Mouse (Mus musculus): ENCODE data around the gene Sec24c. TPM values are rescaled to one million over a fixed set of nuclear protein-coding genes. Genes with fewer than 3 reads are reported as not detected.

The Sec24c gene
- polyA plus RNA-seq, 1 experiment from 2014 or later = 101 TPM

- peaks cover 39% of the 10 kb centered on the region for H3K4me1 ChIP-seq (replicated peaks)
- H3K27ac ChIP-seq (replicated peaks) = no peak overlapping the region
- no peaks in the 10 kb centered on the region for H3K27me3 ChIP-seq
- WGBS = 97% methylated on average over 10 of the region's 10 CpGs
- no peaks in the 10 kb centered on the region for H3K9me3 ChIP-seq
- H3K4me3 ChIP-seq = no peak overlapping the region
- no peak overlapping the region for H3K9ac ChIP-seq
- peaks cover 53% of the 10 kb centered on the region for H3K36me3 ChIP-seq
- no peak overlapping the region for H3K4me2 ChIP-seq
- no peak for ATAC-seq (ENCODE audit: low FRiP score, low read depth)
Observed at GRCm38 (mm10) chr14:20693589-20694101, 19.5 kb downstream of the Sec24c start.

GRCm38 (mm10) chr14:20694185-20694883, 20.2 kb downstream of the Sec24c start:
- peaks cover 46% of the 10 kb centered on the region for H3K4me1 ChIP-seq (replicated peaks)
- peak overlapping the region; percentile 97 for H3K27ac ChIP-seq (replicated peaks)
- H3K27me3 ChIP-seq = no peaks in the 10 kb centered on the region
- H3K9ac ChIP-seq = peak overlapping the region; percentile 84
- peak; percentile 0; the same call in 1 of the 2 replicates for ATAC-seq (ENCODE audit: low FRiP score, low read depth)
- peaks cover 47% of the 10 kb centered on the region for H3K36me3 ChIP-seq
- H3K4me2 ChIP-seq = peak overlapping the region; percentile 79
- peak overlapping the region; percentile 77 for H3K4me3 ChIP-seq
- no peaks in the 10 kb centered on the region for H3K9me3 ChIP-seq
- 48% methylated on average over 13 of the region's 13 CpGs for WGBS

GRCm38 (mm10) chr14:20694884-20695760, 21.0 kb downstream of the Sec24c start, which contains the start of gene Fut11:
TSS of gene Fut11 (plus strand) at chr14:20694968.
- Histone ChIP-seq H3K9me3 (no peaks in the 10 kb centered on the region), H3K4me2 (peak within 1 kb of the TSS; percentile 79), H3K9ac (peak within 1 kb of the TSS; percentile 84), H3K27me3 (no peaks in the 10 kb centered on the region), H3K4me3 (peak within 1 kb of the TSS; percentile 77), H3K27ac (replicated peaks) (peak within 1 kb of the TSS; percentile 97), H3K4me1 (replicated peaks) (peaks cover 53% of the 10 kb centered on the region), H3K36me3 (peaks cover 39% of the 10 kb centered on the region)
- under 1% methylated on average over 107 of the region's 111 CpGs for WGBS
- peak; percentile 94 for ATAC-seq (ENCODE audit: low FRiP score, low read depth)

- Histone ChIP-seq H3K4me2 (peak overlapping the region; percentile 79), H3K27ac (replicated peaks) (peak overlapping the region; percentile 97), H3K36me3 (peaks cover 34% of the 10 kb centered on the region), H3K27me3 (no peaks in the 10 kb centered on the region), H3K9me3 (no peaks in the 10 kb centered on the region), H3K9ac (peak overlapping the region; percentile 84), H3K4me3 (peak overlapping the region; percentile 77), H3K4me1 (replicated peaks) (peaks cover 61% of the 10 kb centered on the region)
- no peak for ATAC-seq (ENCODE audit: low FRiP score, low read depth)
- 9% methylated on average over 27 of the region's 27 CpGs for WGBS
Observed at GRCm38 (mm10) chr14:20695761-20696520, 21.8 kb downstream of the Sec24c start.

DNA sequence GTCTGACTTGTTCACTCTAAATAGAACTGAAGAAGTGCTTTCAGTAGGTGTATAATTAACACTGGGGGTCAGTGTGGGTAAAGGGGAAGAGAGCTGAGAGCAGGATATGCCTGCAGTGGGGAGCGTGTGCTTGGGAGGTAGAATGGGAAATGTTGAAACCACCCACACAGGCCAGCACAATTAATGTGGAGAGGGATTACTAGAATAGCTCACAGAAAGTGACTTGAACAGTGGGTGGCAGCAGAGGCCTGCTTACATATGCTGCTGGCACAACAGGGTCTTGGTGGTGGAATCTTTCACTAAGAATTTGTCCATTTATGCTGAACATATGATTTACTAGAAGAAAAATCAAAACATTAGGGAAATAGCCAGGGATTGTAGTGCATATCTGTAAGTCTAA, 22.9 kb downstream of the Sec24c start:
- H3K36me3 ChIP-seq = peaks cover 23% of the 10 kb centered on the region
- H3K9ac ChIP-seq = peak overlapping the region; percentile 84
- H3K4me3 ChIP-seq = peak overlapping the region; percentile 77
- H3K4me1 ChIP-seq (replicated peaks) = peaks cover 71% of the 10 kb centered on the region
- no peaks in the 10 kb centered on the region for H3K9me3 ChIP-seq
- H3K27ac ChIP-seq (replicated peaks) = peak overlapping the region; percentile 41; the same call in 1 of the 2 replicates
- H3K27me3 ChIP-seq = no peaks in the 10 kb centered on the region
- H3K4me2 ChIP-seq = peak overlapping the region; percentile 79
- ATAC-seq (ENCODE audit: low FRiP score, low read depth) = no peak
- WGBS = 6% methylated on average over 1 of the region's 1 CpGs

- H3K4me2 ChIP-seq = peak overlapping the region; percentile 79
- no peak overlapping the region for H3K9ac ChIP-seq
- H3K4me3 ChIP-seq = no peak overlapping the region
- H3K36me3 ChIP-seq = peaks cover 9% of the 10 kb centered on the region
- H3K9me3 ChIP-seq = no peaks in the 10 kb centered on the region
- H3K4me1 ChIP-seq (replicated peaks) = peaks cover 76% of the 10 kb centered on the region
- H3K27ac ChIP-seq (replicated peaks) = no peak overlapping the region
- 92% methylated on average over 2 of the region's 2 CpGs for WGBS
- H3K27me3 ChIP-seq = no peaks in the 10 kb centered on the region
- no peak for ATAC-seq (ENCODE audit: low FRiP score, low read depth)
Observed at GRCm38 (mm10) chr14:20698515-20698914, 24.4 kb downstream of the Sec24c start.

DNA sequence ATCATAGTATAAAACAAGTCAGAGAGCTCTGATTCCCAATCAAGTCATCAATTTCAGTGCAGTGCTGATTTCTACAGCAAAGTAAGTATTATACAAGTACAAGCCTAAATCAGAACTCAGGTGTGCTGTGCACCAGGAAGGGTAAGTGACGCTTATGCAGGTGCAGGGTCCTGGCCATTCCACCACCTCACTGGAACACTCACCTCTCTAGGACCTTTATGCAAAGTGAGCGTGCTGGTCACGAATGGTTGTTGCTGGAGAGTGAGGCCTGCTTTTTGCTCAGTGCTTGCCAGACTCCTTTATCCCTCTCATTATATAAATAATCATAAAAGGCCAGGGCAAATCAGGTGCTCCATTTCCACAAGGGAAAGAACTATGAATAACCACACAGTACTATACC, 26.3 kb downstream of the Sec24c start:
- no peaks in the 10 kb centered on the region for H3K9me3 ChIP-seq
- H3K4me2 ChIP-seq = no peak overlapping the region
- no peak overlapping the region for H3K27ac ChIP-seq (replicated peaks)
- no peaks in the 10 kb centered on the region for H3K27me3 ChIP-seq
- peaks cover 14% of the 10 kb centered on the region; the same call in 1 of the 2 replicates for H3K36me3 ChIP-seq
- 81% methylated on average over 3 of the region's 3 CpGs for WGBS
- no peak overlapping the region for H3K4me3 ChIP-seq
- no peak for ATAC-seq (ENCODE audit: low FRiP score, low read depth)
- peaks cover 70% of the 10 kb centered on the region for H3K4me1 ChIP-seq (replicated peaks)
- no peak overlapping the region for H3K9ac ChIP-seq

- Histone ChIP-seq H3K4me1 (replicated peaks) (peaks cover 63% of the 10 kb centered on the region), H3K27ac (replicated peaks) (no peak overlapping the region), H3K9me3 (no peaks in the 10 kb centered on the region), H3K27me3 (no peaks in the 10 kb centered on the region), H3K36me3 (peaks cover 14% of the 10 kb centered on the region; the same call in 1 of the 2 replicates), H3K4me3 (peak overlapping the region; percentile 95), H3K4me2 (peak overlapping the region; percentile 62), H3K9ac (no peak overlapping the region)
- ATAC-seq (ENCODE audit: low FRiP score, low read depth) = no peak
- whole genome bisulfite sequencing = 84% methylated on average over 8 of the region's 8 CpGs
Observed at GRCm38 (mm10) chr14:20701554-20701953, 27.4 kb downstream of the Sec24c start.

DNA sequence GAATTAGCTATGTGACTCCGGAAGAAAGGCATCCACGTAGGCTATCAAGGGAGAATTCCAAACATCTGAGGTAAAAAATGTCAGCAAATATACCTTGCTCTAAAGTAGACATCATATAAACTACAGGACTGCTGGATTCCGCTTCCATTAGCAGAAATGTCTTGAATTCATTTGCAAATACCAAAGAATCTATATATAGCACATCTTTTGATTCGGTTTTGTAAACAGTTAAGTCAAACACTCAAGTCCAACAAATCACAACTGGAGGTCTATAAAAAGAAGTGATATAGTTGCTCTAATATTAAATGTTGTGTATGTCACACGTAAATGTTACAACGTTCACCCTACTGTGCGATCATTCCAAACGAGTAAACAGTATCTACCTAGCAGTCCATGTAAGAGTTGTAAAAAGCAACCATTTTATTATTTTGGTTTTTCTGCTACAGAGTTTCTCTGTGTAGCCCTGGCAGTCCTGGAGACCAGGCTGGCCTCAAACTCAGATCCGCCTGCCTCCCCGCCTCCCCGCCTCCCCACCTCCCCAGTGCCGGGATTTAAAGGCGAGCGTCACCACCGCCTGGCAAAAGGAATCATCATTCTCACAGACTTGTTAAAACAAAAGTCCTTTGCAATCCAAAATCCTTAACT, 28.1 kb downstream of the Sec24c start:
- Histone ChIP-seq H3K4me1 (replicated peaks) (peaks cover 61% of the 10 kb centered on the region), H3K4me3 (peak overlapping the region; percentile 95), H3K36me3 (peaks cover 14% of the 10 kb centered on the region; the same call in 1 of the 2 replicates), H3K4me2 (peak overlapping the region; percentile 62), H3K9me3 (no peaks in the 10 kb centered on the region), H3K27ac (replicated peaks) (peak overlapping the region; percentile 90), H3K27me3 (no peaks in the 10 kb centered on the region), H3K9ac (peak overlapping the region; percentile 80)
- ATAC-seq (ENCODE audit: low FRiP score, low read depth) = no peak; the same call in 1 of the 2 replicates
- 15% methylated on average over 15 of the region's 15 CpGs for WGBS

GRCm38 (mm10) chr14:20702741-20703381, 28.8 kb downstream of the Sec24c start, which contains the start of gene Chchd1:
TSS of gene Chchd1 (plus strand) at chr14:20703006.
- peak within 1 kb of the TSS; percentile 95 for H3K4me3 ChIP-seq
- no peaks in the 10 kb centered on the region for H3K27me3 ChIP-seq
- H3K4me2 ChIP-seq = peak within 1 kb of the TSS; percentile 62
- ATAC-seq (ENCODE audit: low FRiP score, low read depth) = peak; percentile 67
- no peaks in the 10 kb centered on the region for H3K9me3 ChIP-seq
- under 1% methylated on average over 61 of the region's 61 CpGs for WGBS
- H3K27ac ChIP-seq (replicated peaks) = peak within 1 kb of the TSS; percentile 90
- H3K4me1 ChIP-seq (replicated peaks) = peaks cover 55% of the 10 kb centered on the region
- peak within 1 kb of the TSS; percentile 80 for H3K9ac ChIP-seq
- H3K36me3 ChIP-seq = peaks cover 14% of the 10 kb centered on the region; the same call in 1 of the 2 replicates

All from hindbrain, embryonic 15.5 days (tissue).